Mouse (Mus musculus) cortical plate, adult 2 months (tissue): ENCODE results near the gene Myl12a.

ENCODE experiments used
- CTCF ChIP-seq: fragments of 200-500 bp; IDR thresholded peaks from 2 replicates; pipeline ENCODE4 v1.5.1; 2011; ENCODE audit warnings: mild to moderate bottlenecking, control low read depth, low read length; ENCODE audit not compliant: insufficient read depth; ENCODE audit errors: extremely low read depth
- POLR2A ChIP-seq: fragments of 200-500 bp; IDR thresholded peaks from 2 replicates; pipeline ENCODE4 v1.6.1; 2011; ENCODE audit warnings: mild to moderate bottlenecking, low read length, control low read depth; ENCODE audit not compliant: insufficient read depth; ENCODE audit errors: extremely low read depth

- TF ChIP-seq POLR2A (no peak), CTCF (no peak)
Measured at GRCm38 (mm10) chr17:70967191-70967590, 35.5 kb downstream of the Myl12a start.
